Mouse (Mus musculus) heart, postnatal 14 days (tissue): ENCODE data around the gene Sfrp4. TPM values are rescaled to one million over a fixed set of nuclear protein-coding genes. Genes with fewer than 3 reads are reported as not detected.

Experiments
- DNase-seq, 2 experiments: peaks; one replicate each; pipeline ENCODE4 v3.0.0; 2021 to 2022
- intact Hi-C: fragments of 180-260 bp; cut with DNase I; formaldehyde crosslinking; loops from one replicate; pipeline ENCODE4 v1.15.1; 2025
- total RNA-seq, 2 experiments: library from RNA; stranded (reverse); gene quantifications; 2 replicates each; pipeline ENCODE4 v1.2.3; 2021

The Sfrp4 gene
- total RNA-seq, 2 experiments from 2014 or later: 0.27 to 0.38 TPM

DNA sequence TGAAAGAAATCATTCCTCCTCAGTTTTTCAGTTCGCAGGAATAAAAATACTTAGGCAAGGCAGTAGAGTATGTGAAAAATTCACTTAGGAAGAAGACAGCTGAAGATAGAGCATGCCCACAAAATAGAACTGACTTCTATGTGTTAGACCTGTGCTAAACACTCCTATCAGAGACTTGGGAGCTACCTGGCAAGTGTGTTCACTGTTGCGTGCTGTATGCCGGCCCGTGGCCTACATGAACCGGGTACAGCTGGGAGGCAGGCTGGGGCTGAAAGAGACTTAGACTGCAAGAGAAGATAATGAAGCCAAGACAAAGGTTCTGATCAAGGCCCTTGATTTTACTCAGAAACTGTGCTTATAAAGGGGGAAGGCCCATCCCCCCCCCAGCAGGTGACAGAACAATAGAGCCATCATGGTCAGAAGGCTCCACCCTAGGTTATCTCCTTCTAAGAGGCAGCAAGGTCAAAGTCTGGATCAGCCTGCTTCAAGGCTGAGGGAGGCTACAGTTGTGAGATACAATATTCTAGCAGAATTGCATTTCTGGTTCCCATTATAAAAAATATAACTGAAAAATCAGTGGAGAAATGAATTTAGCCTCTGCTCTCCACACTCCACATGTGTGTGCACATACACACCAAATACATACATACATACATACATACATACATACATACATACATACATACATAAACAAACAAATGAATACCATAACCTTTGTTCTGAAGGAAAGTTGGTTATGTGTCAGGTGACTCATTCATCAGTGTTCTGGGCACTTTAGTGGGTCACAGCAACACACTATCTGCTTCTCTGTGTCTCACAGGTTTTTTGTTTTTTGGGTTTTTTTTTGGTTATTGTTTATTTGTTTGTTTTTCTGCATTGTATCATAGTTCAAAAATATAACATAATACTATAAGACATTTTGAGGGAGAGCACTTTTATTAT is 8.1 kb downstream of the Sfrp4 start:
- intact Hi-C loops: no loop called here

GRCm38 (mm10) chr13:19636131-19636530 is 13.2 kb downstream of the Sfrp4 start:
- intact Hi-C loops: loop anchor here (5.0 kb wide), 1 partner anchor 269 kb away; no protein-coding TSS in a partner anchor
- peak in 1 of 2 experiments; percentile 12 for DNase-seq

More for the DNA sequence above, 8.1 kb downstream of the Sfrp4 start:
- DNase-seq: no peak

- DNase-seq: no peak
- intact Hi-C loops: no loop called here
Measured at GRCm38 (mm10) chr13:19640203-19640851, 17.4 kb downstream of the Sfrp4 start.

GRCm38 (mm10) chr13:19643519-19643918 is 20.6 kb downstream of the Sfrp4 start:
- intact Hi-C loops: no loop called here

DNA sequence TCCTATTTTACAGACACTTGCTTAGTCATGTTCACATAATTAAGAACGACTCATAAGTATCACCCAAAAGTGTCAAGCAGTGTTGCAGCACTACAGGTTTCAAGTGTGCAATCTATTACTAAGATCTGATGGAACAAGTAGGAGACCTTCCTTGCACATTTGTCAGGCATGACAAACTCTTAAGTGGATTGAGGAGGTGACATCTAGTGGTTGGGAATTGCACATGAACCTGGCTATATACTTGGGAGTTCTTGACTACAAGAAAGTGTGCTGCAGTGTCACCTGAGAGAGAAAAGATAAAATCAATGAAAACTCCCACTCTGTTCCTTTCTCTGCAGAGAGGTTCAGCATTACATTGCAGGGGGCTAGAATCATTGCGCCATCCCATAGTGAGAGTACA is 21.3 kb downstream of the Sfrp4 start:
- intact Hi-C loops: no loop called here
- no peak for DNase-seq

More at GRCm38 (mm10) chr13:19643519-19643918, 20.6 kb downstream of the Sfrp4 start:
- DNase-seq: no peak

DNA sequence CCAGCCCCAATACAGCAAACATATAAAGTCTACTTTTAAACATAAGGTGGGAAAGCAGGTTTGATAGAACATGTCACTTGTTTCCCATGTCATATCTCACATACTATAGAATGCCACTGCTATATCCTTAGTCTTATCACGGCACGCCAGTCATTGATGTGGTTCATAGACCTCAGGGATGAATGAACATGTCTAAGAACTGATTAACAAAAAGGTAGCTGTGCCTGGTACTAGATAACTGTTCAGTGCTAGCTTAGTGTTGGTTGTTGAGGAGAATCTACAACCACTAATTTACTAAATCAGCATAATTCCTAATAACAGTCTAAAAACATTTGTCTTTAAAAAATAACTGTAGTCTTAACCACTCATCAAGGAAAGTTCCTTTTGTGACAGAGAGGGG is 26.9 kb downstream of the Sfrp4 start:
- no peak for DNase-seq
- intact Hi-C loops: no loop called here

- intact Hi-C loops: no loop called here
- DNase-seq: no peak
Measured at GRCm38 (mm10) chr13:19652405-19652804, 29.5 kb downstream of the Sfrp4 start.

DNA sequence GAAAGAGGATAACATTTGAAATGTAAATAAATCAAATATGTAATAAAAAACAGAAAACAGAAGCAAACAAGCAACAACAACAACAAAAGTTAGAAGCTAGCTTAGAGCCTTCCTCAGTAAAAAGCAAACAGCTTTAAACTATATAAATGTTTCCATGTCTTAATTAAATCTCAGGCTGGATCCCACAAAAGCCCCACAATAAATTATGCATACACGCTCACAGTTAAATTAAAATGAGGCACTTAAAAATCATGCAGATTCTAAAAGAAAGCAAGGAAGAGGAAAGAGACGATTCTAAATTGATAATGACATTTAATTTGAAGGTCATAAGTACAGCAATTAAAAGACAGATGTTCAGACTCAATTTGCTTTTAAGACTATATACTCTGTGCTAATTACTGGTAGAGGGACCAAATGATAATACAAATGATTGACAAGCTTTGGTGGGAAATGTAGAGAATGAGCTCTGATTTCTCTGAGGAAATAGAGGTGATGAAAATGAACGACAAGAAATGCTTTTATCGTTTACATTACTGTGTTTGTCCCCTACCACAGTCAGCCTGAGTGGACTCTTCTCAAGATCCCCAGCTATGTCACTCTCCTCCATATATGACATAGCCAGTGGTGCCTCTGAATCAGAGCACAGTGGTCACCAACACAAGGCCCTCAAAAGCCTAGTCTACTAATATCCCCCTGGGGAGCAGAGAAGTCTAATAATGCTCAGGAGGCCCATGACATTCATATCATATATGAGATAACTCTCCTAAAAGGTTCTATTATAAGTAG is 45.6 kb downstream of the Sfrp4 start:
- intact Hi-C loops: no loop called here
- DNase-seq: no peak

DNA sequence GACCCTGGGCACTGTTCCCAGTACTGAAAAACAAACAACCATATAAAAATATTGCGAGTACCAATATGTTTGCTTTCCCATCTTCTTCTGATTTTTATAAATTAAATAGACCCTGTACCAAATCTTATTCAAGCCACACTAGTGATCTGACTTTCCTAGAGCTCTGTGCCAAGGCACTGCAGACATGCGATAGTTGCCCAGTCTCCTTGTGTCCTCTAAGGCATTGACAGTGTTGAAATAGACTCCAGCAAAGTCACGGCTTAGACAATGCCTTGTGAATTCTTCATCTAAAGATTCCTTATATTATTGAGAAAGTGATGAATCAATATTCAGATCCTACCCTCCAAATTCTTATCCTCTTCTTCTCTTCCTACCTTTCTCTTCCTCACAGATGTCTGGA is 51.1 kb downstream of the Sfrp4 start:
- no peak for DNase-seq
- intact Hi-C loops: no loop called here

DNA sequence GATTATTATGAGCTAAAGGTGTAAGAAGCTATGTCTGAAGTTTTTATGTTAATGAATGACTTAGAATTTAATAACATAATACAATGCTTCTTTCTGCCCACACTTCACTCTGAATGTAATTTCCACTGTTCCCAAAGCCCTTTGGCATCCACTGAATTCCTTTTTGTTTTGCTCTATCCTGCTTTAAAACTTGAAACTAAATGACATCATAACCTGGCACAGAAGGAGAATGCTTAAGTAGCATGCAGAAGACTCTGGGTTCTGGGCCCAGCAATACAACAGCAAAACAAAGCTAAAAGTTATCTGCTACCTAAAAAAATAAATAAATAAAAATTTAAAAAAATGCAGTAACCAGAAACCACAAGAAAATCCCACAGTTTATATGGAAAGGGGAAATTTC is 51.7 kb downstream of the Sfrp4 start:
- intact Hi-C loops: no loop called here
- DNase-seq: no peak

Other genes starting within 250 kb of the Sfrp4 start
- 10 to 100 TPM; 15.4 to 17.8 TPM for gene Stard3nl, start 227.3 kb upstream of the Sfrp4 start, total RNA-seq
- gene Epdr1, start 3.2 kb upstream of the Sfrp4 start, total RNA-seq: 10 to 100 TPM; 10.2 to 11.1 TPM
- gene Nme8, start 74.7 kb downstream of the Sfrp4 start, total RNA-seq: under 1 TPM in 1 of 2 experiments, not detected in 1; 0.17 TPM
- gene Gpr141, start 201.2 kb downstream of the Sfrp4 start, total RNA-seq: under 1 TPM in 1 of 2 experiments, not detected in 1; 0.22 TPM